Mouse (Mus musculus) embryonic facial prominence, embryonic 14.5 days (tissue): ENCODE data around the gene Slc19a3. TPM values are rescaled to one million over a fixed set of nuclear protein-coding genes. Genes with fewer than 3 reads are reported as not detected.

ENCODE experiments used
- ATAC-seq: fragments of 200-750 bp; cut with Nextera tagmentation; 2 replicates; pipeline ENCODE4 v1.8.0; 2017; ENCODE audit warnings: low read depth, moderate number of reproducible peaks, moderate TSS enrichment
- DNase-seq: peaks from one replicate; pipeline ENCODE4 v3.0.0-alpha.2; 2015; ENCODE audit warnings: low spot score
- H3K27ac ChIP-seq: fragments of 300-500 bp; sonication (generic); replicated peaks from 2 replicates; pipeline ENCODE4 v1.5.1; 2014; ENCODE audit warnings: low read depth, mild to moderate bottlenecking, low read length, moderate library complexity
- H3K27me3 ChIP-seq: fragments of 300-500 bp; sonication (generic); replicated peaks from 2 replicates; pipeline ENCODE4 v1.6.1; 2014; ENCODE audit warnings: low read length; ENCODE audit not compliant: control insufficient read depth, insufficient read depth
- H3K36me3 ChIP-seq: fragments of 300-500 bp; sonication (generic); 2 replicates; pipeline ENCODE4 v1.6.1; 2014; ENCODE audit warnings: low read length, mixed read lengths; ENCODE audit not compliant: control insufficient read depth, insufficient read depth
- H3K4me1 ChIP-seq: fragments of 300-500 bp; sonication (generic); 2 replicates; pipeline ENCODE4 v1.6.1; 2014; ENCODE audit warnings: antibody characterized with exemption, low read length; ENCODE audit not compliant: control insufficient read depth, insufficient read depth
- H3K4me2 ChIP-seq: fragments of 300-500 bp; sonication (generic); 2 replicates; pipeline ENCODE4 v1.6.1; 2014; ENCODE audit warnings: low read depth, mild to moderate bottlenecking, low read length, moderate library complexity, mixed read lengths
- H3K4me3 ChIP-seq: fragments of 300-500 bp; sonication (generic); 2 replicates; pipeline ENCODE4 v1.5.1; 2014; ENCODE audit warnings: low read depth, mild to moderate bottlenecking, low read length
- H3K9ac ChIP-seq: fragments of 300-500 bp; sonication (generic); 2 replicates; pipeline ENCODE4 v1.6.1; 2014; ENCODE audit warnings: low read depth, mild to moderate bottlenecking, low read length, moderate library complexity, mixed read lengths
- H3K9me3 ChIP-seq: fragments of 300-500 bp; sonication (generic); 2 replicates; pipeline ENCODE4 v1.6.1; 2016; ENCODE audit warnings: low read length; ENCODE audit not compliant: control insufficient read depth
- WGBS: fragments of 180-500 bp; shearing (Covaris S2); extraction: QIAGEN DNeasy Blood & Tissue Kit; methylation state at CpG from one replicate; pipeline ENCODE4 v1.1.7; 2014; 5-methylcytosine and 5-hydroxymethylcytosine counted together
- polyA plus RNA-seq: library from polyadenylated mRNA; unstranded; fragments of >200 nt; fragmentation: Nextera tagmentation; extraction: Ambion mirVana; gene quantifications from 2 replicates; pipeline ENCODE4 v1.2.1, GENCODE M21; 2014

Slc19a3 gene
- polyA plus RNA-seq, 1 experiment from 2014 or later = 0.72 TPM

DNA sequence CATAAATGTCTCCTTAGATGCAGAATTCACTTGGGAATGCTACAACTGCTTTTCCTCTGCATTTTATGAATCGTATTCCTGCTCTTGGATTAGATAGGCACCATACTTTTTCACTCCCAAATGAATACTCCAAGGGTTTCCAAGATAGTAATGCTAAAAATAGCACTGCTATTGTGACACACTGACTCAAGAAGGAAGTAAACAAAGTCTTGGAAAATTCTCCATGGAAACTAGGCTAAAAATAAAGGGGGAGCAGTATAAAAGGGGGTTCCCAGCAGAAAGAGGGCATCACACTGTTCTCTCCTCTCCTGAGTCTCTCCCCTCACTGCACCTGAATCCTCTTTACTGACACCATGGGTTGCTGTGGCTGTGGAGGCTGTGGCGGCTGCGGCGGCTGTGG lies 22.4 kb upstream of the Slc19a3 start, which contains the start of gene Krtap28-13:
Krtap28-13 (plus strand) TSS at position 288 of the 400 bp plus-strand sequence.
- ATAC-seq = no peak
- H3K4me1 ChIP-seq = no peaks in the 10 kb centered on the region
- no peaks in the 10 kb centered on the region for H3K27me3 ChIP-seq
- no peaks in the 10 kb centered on the region for H3K9me3 ChIP-seq
- no peak for DNase-seq
- no peaks in the 10 kb centered on the region for H3K36me3 ChIP-seq
- H3K4me3 ChIP-seq = no peak within 1 kb of the TSS
- H3K27ac ChIP-seq = no peak within 1 kb of the TSS
- WGBS = 93% methylated on average over 2 of the region's 4 CpGs
- no peak within 1 kb of the TSS for H3K4me2 ChIP-seq
- no peak within 1 kb of the TSS for H3K9ac ChIP-seq

DNA sequence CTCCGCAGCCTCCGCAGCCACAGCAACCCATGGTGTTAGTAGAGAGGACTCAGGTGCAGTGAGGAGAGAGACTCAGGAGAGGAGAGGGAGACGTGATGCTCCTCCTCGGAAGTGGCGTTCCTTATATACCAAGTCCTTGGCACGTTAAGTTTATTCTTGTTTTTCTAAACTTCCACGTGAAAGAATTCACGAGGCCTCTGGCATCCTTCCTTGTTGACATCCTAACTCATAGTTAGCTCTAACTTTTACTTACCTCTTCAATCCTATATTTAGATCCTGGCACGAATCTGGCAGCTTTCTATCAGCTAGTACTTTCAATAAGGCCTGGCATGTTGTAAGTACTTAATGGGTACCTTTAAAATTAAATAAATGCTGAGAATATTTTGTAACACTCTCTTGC lies 21.0 kb upstream of the Slc19a3 start, which contains the start of gene A030005K14Rik:
A030005K14Rik (minus strand) TSS at position 101 of the 400 bp plus-strand sequence.
- ATAC-seq = no peak
- Histone ChIP-seq H3K9ac (no peak within 1 kb of the TSS), H3K4me2 (no peak within 1 kb of the TSS), H3K4me1 (no peaks in the 10 kb centered on the region), H3K4me3 (no peak within 1 kb of the TSS), H3K27me3 (no peaks in the 10 kb centered on the region), H3K27ac (no peak within 1 kb of the TSS), H3K36me3 (no peaks in the 10 kb centered on the region), H3K9me3 (no peaks in the 10 kb centered on the region)
- DNase-seq = no peak
- 86% methylated on average over 9 of the region's 9 CpGs for WGBS

DNA sequence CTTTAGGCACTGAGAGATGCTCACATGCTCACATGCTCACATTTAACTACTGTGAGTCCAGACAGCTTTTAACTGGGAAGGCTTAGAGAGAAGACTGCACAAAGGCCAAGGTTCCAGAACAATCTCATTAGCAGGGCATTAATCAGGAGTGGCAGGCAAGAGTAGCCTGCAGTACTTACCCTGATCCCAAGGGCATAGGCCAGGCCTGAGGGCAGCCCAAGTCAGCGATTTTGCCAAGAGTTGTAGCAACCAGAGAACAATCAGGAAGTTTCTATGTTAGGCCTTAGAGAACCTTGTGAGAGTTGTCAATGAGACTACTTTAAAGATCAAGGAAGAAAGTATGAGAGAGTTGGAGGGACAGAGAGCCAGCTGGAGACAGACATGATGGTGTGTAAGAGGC lies 20.2 kb upstream of the Slc19a3 start:
- no peaks in the 10 kb centered on the region for H3K4me1 ChIP-seq
- H3K27ac ChIP-seq = no peak overlapping the region
- no peak for ATAC-seq
- no peak overlapping the region for H3K4me2 ChIP-seq
- H3K9me3 ChIP-seq = no peaks in the 10 kb centered on the region
- no peak overlapping the region for H3K4me3 ChIP-seq
- H3K36me3 ChIP-seq = no peaks in the 10 kb centered on the region
- H3K9ac ChIP-seq = no peak overlapping the region
- WGBS = 44% methylated on average over 1 of the region's 1 CpGs
- DNase-seq = no peak
- no peaks in the 10 kb centered on the region for H3K27me3 ChIP-seq

DNA sequence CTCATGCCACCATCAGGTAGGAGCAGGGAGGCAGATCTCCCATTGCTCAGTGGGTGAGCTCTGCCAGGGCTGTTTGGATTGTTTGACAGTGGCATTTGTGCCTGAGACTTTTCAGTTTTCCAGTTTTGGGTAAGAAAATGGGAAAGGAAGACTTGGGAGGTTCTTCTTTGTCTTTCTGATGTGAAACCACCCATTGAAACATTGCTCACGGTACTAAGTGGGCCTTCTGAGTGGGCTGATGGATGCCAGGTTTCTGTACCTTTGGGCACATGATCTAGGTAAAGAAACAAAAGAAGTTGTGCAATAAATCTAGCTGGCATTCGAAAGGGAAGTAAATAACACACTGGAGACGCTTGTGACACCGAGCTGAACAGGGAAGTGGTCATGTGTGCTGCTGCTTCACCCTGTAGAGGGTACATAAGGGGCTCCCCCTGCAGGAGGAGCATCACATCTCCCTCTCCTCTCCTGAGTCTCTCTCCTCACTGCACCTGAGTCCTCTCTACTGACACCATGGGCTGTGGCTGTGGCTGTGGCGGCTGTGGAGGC lies 6.7 kb upstream of the Slc19a3 start, which contains the start of gene Gm47969:
Gm47969 (plus strand) TSS at position 51 of the 546 bp plus-strand sequence.
- no peak within 1 kb of the TSS for H3K4me2 ChIP-seq
- 84% methylated on average over 4 of the region's 5 CpGs for WGBS
- DNase-seq (no peak), ATAC-seq (no peak)
- no peak within 1 kb of the TSS for H3K4me3 ChIP-seq
- H3K9me3 ChIP-seq = no peaks in the 10 kb centered on the region
- H3K36me3 ChIP-seq = no peaks in the 10 kb centered on the region
- H3K27me3 ChIP-seq = no peaks in the 10 kb centered on the region
- no peak within 1 kb of the TSS for H3K27ac ChIP-seq
- H3K9ac ChIP-seq = no peak within 1 kb of the TSS
- H3K4me1 ChIP-seq = no peaks in the 10 kb centered on the region

DNA sequence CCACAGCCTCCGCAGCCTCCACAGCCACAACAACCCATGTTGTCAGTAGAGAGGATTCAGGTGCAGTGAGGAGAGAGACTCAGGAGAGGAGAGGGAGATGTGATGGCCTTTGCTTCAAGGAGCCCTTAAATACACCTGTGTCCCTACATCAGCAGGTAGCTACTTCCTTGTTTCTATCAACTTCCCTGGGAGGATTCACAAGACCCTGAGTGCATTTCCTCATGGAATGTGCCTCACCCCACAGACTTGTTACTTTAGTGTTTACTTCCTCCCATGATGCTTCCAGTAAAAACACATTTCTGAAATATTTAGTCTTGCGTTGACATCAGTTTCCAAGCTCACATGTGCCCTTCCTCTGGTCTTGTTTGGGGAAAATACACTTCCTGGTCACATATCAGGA lies 4.1 kb upstream of the Slc19a3 start, which contains the start of gene Krtap28-10:
Krtap28-10 (minus strand) TSS at position 101 of the 400 bp plus-strand sequence.
- no peak for DNase-seq

DNA sequence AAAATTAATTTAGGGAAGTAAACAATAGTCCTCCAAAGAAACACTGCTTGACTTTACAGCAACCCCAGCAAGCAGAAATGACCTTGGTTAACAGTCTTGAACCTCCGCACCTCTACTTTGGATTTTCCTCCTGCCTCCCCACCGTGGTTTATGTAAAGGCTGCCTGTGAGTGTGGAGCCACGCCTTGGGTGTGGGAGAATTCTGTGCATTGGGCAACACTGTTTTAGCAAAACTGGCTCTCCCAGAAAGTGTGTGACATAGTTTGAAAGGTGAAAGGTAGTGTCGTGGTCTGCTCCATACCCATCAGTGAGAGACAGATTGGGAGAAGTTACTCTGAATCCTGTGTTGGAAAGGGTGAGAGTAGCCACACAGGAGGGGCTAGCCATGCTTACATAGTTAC lies 832 bp upstream of the Slc19a3 start:
- peak; percentile 33 for DNase-seq

More for the DNA sequence above, 4.1 kb upstream of the Slc19a3 start, which contains the start of gene Krtap28-10:
- Histone ChIP-seq H3K27me3 (no peaks in the 10 kb centered on the region), H3K4me2 (no peak within 1 kb of the TSS), H3K36me3 (no peaks in the 10 kb centered on the region), H3K27ac (no peak within 1 kb of the TSS), H3K9ac (no peak within 1 kb of the TSS), H3K4me3 (no peak within 1 kb of the TSS), H3K9me3 (no peaks in the 10 kb centered on the region), H3K4me1 (no peaks in the 10 kb centered on the region)
- no peak for ATAC-seq
- 93% methylated on average over 2 of the region's 2 CpGs for WGBS

DNA sequence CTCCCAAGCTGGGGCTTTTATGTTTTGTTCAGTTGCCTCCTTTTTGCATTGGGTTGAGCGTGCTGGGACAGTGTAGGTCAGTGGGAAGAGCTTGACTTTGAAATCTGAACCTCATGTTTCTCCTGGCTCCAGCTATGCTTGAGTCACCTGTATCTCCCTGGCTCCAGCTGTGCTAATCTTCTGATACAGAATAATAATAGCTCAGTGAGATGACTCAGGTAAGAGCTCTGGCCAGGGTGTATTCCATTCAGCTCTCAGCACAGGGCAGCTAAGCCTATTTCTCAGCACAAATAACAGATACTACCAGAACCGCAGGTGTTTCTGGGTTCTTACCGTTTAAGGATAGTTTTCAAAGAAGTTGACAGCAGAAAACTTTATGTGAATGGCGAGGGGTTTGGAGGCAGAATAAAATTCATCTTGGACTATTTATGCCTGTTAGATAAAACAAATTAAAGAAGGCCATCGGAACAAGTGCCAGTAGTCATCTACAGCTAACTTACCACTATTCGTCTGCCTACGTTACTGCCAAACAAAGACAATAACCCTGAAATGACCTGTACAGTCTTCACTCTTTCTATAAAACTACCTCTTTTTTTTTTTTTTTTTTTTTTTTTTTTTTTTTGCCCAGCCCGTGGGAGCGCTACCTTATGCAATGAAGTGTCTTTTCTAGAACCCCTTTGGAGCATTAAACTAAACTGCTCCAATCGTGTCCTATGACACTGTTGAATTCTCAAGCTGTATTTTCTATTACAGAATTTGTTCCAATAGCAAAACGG lies 1.2 kb downstream of the Slc19a3 start:
- no peak overlapping the region for H3K4me3 ChIP-seq
- no peaks in the 10 kb centered on the region for H3K27me3 ChIP-seq
- no peak overlapping the region for H3K9ac ChIP-seq
- WGBS = 67% methylated on average over 11 of the region's 11 CpGs
- ATAC-seq = no peak
- H3K27ac ChIP-seq = no peak overlapping the region
- no peaks in the 10 kb centered on the region for H3K36me3 ChIP-seq
- no peaks in the 10 kb centered on the region for H3K4me1 ChIP-seq
- DNase-seq = no peak
- H3K4me2 ChIP-seq = peak overlapping the region; percentile 72
- H3K9me3 ChIP-seq = no peaks in the 10 kb centered on the region

More for the DNA sequence above, 832 bp upstream of the Slc19a3 start:
- Histone ChIP-seq H3K4me3 (no peak overlapping the region), H3K9ac (no peak overlapping the region), H3K27me3 (no peaks in the 10 kb centered on the region), H3K9me3 (no peaks in the 10 kb centered on the region), H3K4me2 (no peak overlapping the region), H3K27ac (no peak overlapping the region), H3K4me1 (no peaks in the 10 kb centered on the region), H3K36me3 (no peaks in the 10 kb centered on the region)
- no peak for ATAC-seq
- WGBS = 76% methylated on average over 4 of the region's 4 CpGs

DNA sequence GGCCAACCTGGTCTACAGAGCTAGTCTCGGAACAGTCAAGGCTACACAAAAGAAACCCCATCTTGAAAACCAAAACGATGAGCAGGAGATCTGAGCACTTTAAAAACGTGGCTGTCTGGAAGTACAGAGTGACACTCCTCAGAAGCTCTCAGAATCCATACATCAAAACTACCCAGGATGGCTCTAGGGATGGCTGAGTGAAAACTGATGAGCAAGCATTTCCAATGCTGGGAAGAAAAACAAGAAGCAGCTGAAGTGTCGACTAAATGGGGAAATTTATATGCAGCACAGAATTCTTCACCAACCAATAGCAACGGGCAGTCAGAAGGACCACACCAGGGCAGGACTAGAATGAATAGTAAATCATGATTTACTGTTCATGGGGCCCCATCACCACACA lies 3.7 kb downstream of the Slc19a3 start:
- no peak overlapping the region for H3K9ac ChIP-seq
- no peaks in the 10 kb centered on the region for H3K36me3 ChIP-seq
- WGBS = 69% methylated on average over 5 of the region's 5 CpGs
- no peak overlapping the region for H3K4me3 ChIP-seq
- H3K27ac ChIP-seq = no peak overlapping the region
- no peaks in the 10 kb centered on the region for H3K27me3 ChIP-seq
- DNase-seq (no peak), ATAC-seq (no peak)
- no peak overlapping the region for H3K4me2 ChIP-seq
- no peaks in the 10 kb centered on the region for H3K4me1 ChIP-seq
- H3K9me3 ChIP-seq = no peaks in the 10 kb centered on the region
